Mouse (Mus musculus) neural tube, embryonic 12.5 days (tissue): ENCODE measurements around the gene Lrrc45. TPM values are rescaled to one million over a fixed set of nuclear protein-coding genes. Genes with fewer than 3 reads are reported as not detected.
"Not testable (repeated sequence)": the region's sequence is repeated elsewhere in the genome, so short reads cannot be mapped to it uniquely, and the experiment has no call there.

ENCODE experiments used
- ATAC-seq: fragments of 200-750 bp; cut with Nextera tagmentation; 2 replicates; pipeline ENCODE4 v1.8.0; 2017; ENCODE audit warnings: low read depth, mild to moderate bottlenecking, moderate TSS enrichment, moderate library complexity; ENCODE audit not compliant: low FRiP score
- H3K27ac ChIP-seq: fragments of 300-500 bp; sonication (generic); 2 replicates; pipeline ENCODE4 v1.5.1; 2016
- H3K27me3 ChIP-seq: fragments of 300-500 bp; sonication (generic); replicated peaks from 2 replicates; pipeline ENCODE4 v1.6.1; 2016; ENCODE audit warnings: mild to moderate bottlenecking
- H3K36me3 ChIP-seq: fragments of 300-500 bp; sonication (generic); 2 replicates; pipeline ENCODE4 v1.6.1; 2016; ENCODE audit warnings: mild to moderate bottlenecking
- H3K4me1 ChIP-seq: fragments of 300-500 bp; sonication (generic); 2 replicates; pipeline ENCODE4 v1.6.1; 2016
- H3K4me2 ChIP-seq: fragments of 300-500 bp; sonication (generic); replicated peaks from 2 replicates; pipeline ENCODE4 v1.6.1; 2016; ENCODE audit warnings: mild to moderate bottlenecking
- H3K4me3 ChIP-seq: fragments of 300-500 bp; sonication (generic); 2 replicates; pipeline ENCODE4 v1.5.1; 2016
- H3K9ac ChIP-seq: fragments of 300-500 bp; sonication (generic); 2 replicates; pipeline ENCODE4 v1.6.1; 2016; ENCODE audit warnings: mild to moderate bottlenecking
- H3K9me3 ChIP-seq: fragments of 300-500 bp; sonication (generic); 2 replicates; pipeline ENCODE4 v1.6.1; 2016; ENCODE audit warnings: mild to moderate bottlenecking
- WGBS: fragments of 180-500 bp; shearing (Covaris S2); methylation state at CpG from one replicate; pipeline ENCODE4 v1.1.7; 2016; 5-methylcytosine and 5-hydroxymethylcytosine counted together
- polyA plus RNA-seq: library from polyadenylated mRNA; unstranded; fragments of >200 nt; fragmentation: Nextera tagmentation; extraction: Ambion mirVana; gene quantifications from 2 replicates; pipeline ENCODE4 v1.2.1, GENCODE M21; 2016

Gene Lrrc45
- 70.9 and 72.6 TPM in 2 replicates for polyA plus RNA-seq

DNA sequence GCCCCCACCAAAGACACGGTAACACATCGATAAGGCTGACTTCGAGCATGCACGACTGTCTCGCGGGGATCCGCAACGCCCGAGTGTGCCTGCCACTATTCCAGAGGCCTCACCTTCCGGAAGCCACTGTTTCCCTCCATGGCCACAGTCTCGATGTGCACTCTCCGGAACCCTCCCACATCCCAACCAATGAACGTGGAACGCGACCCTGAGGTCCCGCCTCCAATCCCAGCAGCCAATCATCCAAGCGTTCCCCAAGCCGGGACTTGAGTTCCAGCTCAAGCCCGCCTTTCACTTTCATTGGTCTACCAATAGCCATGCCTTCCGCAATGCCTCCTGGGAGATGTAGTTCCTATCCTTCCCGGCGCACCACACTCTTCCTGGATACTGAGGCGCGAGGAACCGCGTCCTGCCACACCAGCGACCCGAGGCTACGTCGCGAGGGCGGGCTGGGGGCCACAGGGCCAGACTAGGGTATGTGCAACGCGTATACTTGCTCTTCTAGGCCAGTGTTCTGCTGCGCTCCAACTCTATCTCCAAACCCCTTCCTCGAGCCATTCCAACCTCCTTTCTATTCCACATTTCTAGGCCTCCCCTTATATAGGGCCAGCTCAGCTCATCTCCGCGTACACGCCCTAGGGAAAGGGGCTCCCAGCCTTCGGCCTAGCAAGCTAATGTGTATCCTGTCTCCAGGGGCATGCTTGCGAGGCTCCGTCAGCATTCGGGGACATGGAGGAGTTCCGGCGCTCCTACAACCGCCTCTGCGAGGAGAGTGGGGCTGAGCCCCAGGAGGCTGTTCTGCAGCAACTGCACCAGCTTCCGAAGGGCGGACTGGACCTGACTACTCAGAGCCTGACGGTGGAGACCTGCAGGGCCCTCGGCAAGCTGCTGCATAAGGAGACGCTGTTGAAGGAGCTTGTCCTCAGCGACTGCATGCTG is at the start of gene Lrrc45, which contains the start of gene Cenpx:
Gene Lrrc45, plus strand, starts transcription at position 346 of the 939 bp plus-strand sequence.
Gene Cenpx, minus strand, starts transcription at position 159 of the 939 bp plus-strand sequence.
- peak within 1 kb of the TSS; percentile 98 for H3K4me2 ChIP-seq
- no peaks in the 10 kb centered on the region for H3K9me3 ChIP-seq
- H3K4me3 ChIP-seq: peak within 1 kb of the TSS; percentile 60
- peak within 1 kb of the TSS; percentile 67 for H3K9ac ChIP-seq
- H3K36me3 ChIP-seq: peaks cover 38% of the 10 kb centered on the region
- peaks cover 38% of the 10 kb centered on the region for H3K4me1 ChIP-seq
- H3K27ac ChIP-seq: peak within 1 kb of the TSS; percentile 50
- ATAC-seq: peak; percentile 96
- 2% methylated on average over 53 of the region's 53 CpGs for WGBS
- no peaks in the 10 kb centered on the region for H3K27me3 ChIP-seq

- Histone ChIP-seq H3K27me3 (peaks cover 35% of the 10 kb centered on the region), H3K9ac (no peak overlapping the region), H3K27ac (no peak overlapping the region), H3K4me1 (peaks cover 13% of the 10 kb centered on the region), H3K9me3 (no peaks in the 10 kb centered on the region), H3K36me3 (no peaks in the 10 kb centered on the region), H3K4me2 (no peak overlapping the region), H3K4me3 (no peak overlapping the region)
- WGBS: 73% methylated on average over 3 of the region's 3 CpGs
- no peak for ATAC-seq
These were observed 48.3 kb upstream of the Lrrc45 start for GRCm38 (mm10) chr11:120665406-120665805.

DNA sequence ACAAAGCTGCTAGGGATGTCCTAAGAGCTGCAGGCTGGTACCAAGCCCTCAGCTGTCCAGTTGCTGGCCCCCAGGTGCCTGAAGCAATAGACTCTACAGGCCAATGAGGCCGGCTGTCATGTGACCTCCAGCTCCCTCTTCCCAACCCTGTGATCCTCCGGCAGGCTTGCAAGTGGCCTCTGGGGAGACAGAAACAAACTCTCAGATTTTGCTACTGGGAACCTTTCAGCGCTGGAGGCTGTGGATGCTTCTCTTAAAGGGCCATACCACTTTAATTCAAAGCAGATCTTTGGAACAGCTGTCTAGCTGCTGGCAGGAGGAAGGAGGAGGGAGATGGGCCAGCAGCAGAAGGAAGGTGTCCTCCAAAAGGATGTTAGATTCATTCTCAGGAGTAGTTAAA is 47.1 kb upstream of the Lrrc45 start:
- Histone ChIP-seq H3K4me3 (no peak overlapping the region), H3K9ac (no peak overlapping the region)

DNA sequence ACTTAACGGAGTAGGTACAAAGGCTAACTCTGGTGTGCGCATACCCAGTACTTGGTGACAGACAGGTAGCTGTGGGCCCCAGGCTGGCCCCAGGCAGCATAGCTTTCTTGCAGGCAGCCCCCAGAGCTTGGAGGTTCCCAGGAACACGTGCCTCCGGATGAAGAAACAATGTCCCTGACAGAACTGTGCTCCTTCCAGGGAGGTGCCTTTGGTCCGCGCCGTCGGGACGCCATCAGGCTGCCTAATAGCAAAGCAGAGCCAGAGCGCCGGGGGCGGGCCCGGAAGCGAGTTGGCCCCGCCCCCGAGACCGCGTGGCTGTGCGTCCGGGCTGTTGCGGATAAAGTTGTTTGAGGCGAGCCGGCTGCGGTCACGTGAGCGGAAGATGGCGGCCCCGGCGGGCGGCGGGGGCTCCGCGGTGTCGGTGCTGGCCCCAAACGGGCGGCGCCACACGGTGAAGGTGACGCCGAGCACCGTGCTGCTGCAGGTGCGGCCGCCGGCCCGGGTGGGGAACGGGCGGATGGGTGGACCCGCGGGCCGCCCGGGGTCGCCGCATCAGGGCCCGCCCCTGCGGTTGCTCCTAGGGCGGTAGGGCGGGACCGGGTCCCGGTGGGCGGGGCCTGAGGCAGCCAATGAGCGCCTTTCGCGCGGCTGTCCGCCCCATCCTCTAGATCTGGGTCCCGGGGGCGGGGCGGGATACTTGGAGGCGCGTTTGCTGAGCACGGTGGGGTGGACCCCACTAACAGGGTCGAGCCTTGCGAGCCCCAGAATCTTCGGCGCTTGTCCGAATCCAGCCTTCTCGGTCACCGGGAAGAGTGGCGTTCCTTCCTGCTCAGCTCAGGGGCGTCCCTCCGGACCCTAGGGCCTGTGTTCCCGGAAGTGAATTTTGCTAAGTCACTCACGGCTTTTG is 40.8 kb upstream of the Lrrc45 start, which contains the start of gene Aspscr1:
Gene Aspscr1, plus strand, starts transcription at position 287 of the 907 bp plus-strand sequence.
- Histone ChIP-seq H3K4me1 (peaks cover 7% of the 10 kb centered on the region), H3K9ac (peak within 1 kb of the TSS; percentile 84), H3K4me2 (peak within 1 kb of the TSS; percentile 87), H3K9me3 (no peaks in the 10 kb centered on the region), H3K27me3 (no peaks in the 10 kb centered on the region), H3K36me3 (peaks cover 20% of the 10 kb centered on the region), H3K4me3 (peak within 1 kb of the TSS; percentile 74), H3K27ac (peak within 1 kb of the TSS; percentile 83)
- ATAC-seq: peak; percentile 96
- 2% methylated on average over 83 of the region's 83 CpGs for WGBS

More for the DNA sequence above, 47.1 kb upstream of the Lrrc45 start:
- no peak for ATAC-seq
- Histone ChIP-seq H3K36me3 (no peaks in the 10 kb centered on the region), H3K9me3 (no peaks in the 10 kb centered on the region), H3K4me2 (no peak overlapping the region), H3K27me3 (peaks cover 23% of the 10 kb centered on the region), H3K27ac (no peak overlapping the region), H3K4me1 (0 out of 2 replicates have a peak, but pooled peaks cover 2% of the 10 kb centered on the region)
- WGBS: 4% methylated on average over 3 of the region's 3 CpGs

- no peaks in the 10 kb centered on the region for H3K27me3 ChIP-seq
- peak overlapping the region; percentile 84 for H3K9ac ChIP-seq
- H3K4me3 ChIP-seq: peak overlapping the region; percentile 74
- peak; percentile 29 for ATAC-seq
- peak overlapping the region; percentile 87 for H3K4me2 ChIP-seq
- 38% methylated on average over 12 of the region's 12 CpGs for WGBS
- no peaks in the 10 kb centered on the region for H3K9me3 ChIP-seq
- no peak overlapping the region for H3K27ac ChIP-seq
- peaks cover 28% of the 10 kb centered on the region for H3K36me3 ChIP-seq
- H3K4me1 ChIP-seq: peaks cover 7% of the 10 kb centered on the region
These were observed 40.1 kb upstream of the Lrrc45 start for GRCm38 (mm10) chr11:120673594-120674122.

GRCm38 (mm10) chr11:120675875-120676274 is 37.9 kb upstream of the Lrrc45 start:
- H3K9ac ChIP-seq, ATAC-seq, H3K9me3 ChIP-seq, H3K27ac ChIP-seq, H3K4me2 ChIP-seq, H3K27me3 ChIP-seq, H3K4me1 ChIP-seq, H3K4me3 ChIP-seq: not testable (repeated sequence)
- H3K36me3 ChIP-seq: peaks cover 44% of the 10 kb centered on the region
- 98% methylated on average over 4 of the region's 5 CpGs for WGBS

DNA sequence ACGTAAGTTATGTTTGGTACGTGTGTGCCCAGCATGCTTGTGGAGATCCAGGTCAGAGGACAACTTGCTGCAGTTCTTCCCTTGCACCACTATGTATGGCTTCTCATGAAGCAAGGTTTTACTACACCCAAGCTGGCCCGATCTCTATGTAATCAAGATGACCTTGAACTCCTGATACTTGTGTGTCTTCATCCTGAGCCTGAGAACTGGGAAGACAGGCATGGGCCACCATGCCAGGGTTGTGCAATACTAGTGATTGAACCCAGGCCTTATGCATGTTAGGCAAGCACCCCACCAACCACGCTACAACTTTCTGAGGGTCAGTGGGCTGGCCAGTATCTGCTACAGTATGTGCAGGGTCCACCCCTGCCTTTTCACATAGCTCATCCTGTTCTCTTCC is 36.8 kb upstream of the Lrrc45 start:
- WGBS: 97% methylated on average over 4 of the region's 4 CpGs
- Histone ChIP-seq H3K27me3 (no peaks in the 10 kb centered on the region), H3K27ac (no peak overlapping the region), H3K4me3 (no peak overlapping the region), H3K4me2 (no peak overlapping the region), H3K4me1 (peaks cover 7% of the 10 kb centered on the region), H3K9ac (no peak overlapping the region), H3K9me3 (no peaks in the 10 kb centered on the region), H3K36me3 (peaks cover 51% of the 10 kb centered on the region)
- ATAC-seq: no peak

GRCm38 (mm10) chr11:120679909-120680308 is 33.8 kb upstream of the Lrrc45 start:
- Histone ChIP-seq H3K36me3 (peaks cover 71% of the 10 kb centered on the region), H3K4me2 (no peak overlapping the region), H3K27me3 (no peaks in the 10 kb centered on the region), H3K9ac (no peak overlapping the region), H3K27ac (no peak overlapping the region), H3K4me3 (no peak overlapping the region), H3K9me3 (no peaks in the 10 kb centered on the region), H3K4me1 (no peaks in the 10 kb centered on the region; the same call in 1 of the 2 replicates)
- 90% methylated on average over 3 of the region's 3 CpGs for WGBS
- ATAC-seq: no peak

- 95% methylated on average over 5 of the region's 5 CpGs for WGBS
- H3K4me3 ChIP-seq: no peak overlapping the region
- no peak for ATAC-seq
- H3K9ac ChIP-seq: no peak overlapping the region
- peaks cover 75% of the 10 kb centered on the region for H3K36me3 ChIP-seq
- H3K27ac ChIP-seq: no peak overlapping the region
- H3K27me3 ChIP-seq: no peaks in the 10 kb centered on the region
- no peaks in the 10 kb centered on the region for H3K9me3 ChIP-seq
- H3K4me2 ChIP-seq: no peak overlapping the region
- no peaks in the 10 kb centered on the region; the same call in 1 of the 2 replicates for H3K4me1 ChIP-seq
These were observed 31.0 kb upstream of the Lrrc45 start for GRCm38 (mm10) chr11:120682683-120683082.

DNA sequence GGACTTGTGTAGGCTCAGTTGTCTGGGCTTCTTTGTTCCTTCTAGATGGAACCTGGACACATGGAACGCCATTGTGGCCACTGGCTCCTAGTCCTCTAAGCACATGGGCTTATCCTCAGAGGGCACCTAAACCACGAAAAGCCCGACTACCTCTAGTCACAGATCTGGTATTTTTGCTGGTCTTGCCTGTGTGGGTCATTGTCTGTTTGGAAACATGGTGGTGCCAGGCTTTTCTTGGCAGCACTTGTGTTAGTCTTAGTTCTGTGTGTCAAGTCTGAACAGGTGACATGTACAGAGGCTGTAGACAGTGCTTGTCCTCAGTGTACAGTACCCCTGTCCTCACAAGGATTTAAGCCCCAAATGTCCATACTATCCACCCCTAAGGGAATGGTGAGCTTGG is 30.2 kb upstream of the Lrrc45 start:
- ATAC-seq: no peak
- H3K4me3 ChIP-seq: no peak overlapping the region
- H3K9ac ChIP-seq: no peak overlapping the region
- peaks cover 74% of the 10 kb centered on the region for H3K36me3 ChIP-seq
- 89% methylated on average over 3 of the region's 3 CpGs for WGBS
- H3K4me2 ChIP-seq: no peak overlapping the region
- no peak overlapping the region for H3K27ac ChIP-seq
- no peaks in the 10 kb centered on the region for H3K27me3 ChIP-seq
- H3K4me1 ChIP-seq: no peaks in the 10 kb centered on the region; the same call in 1 of the 2 replicates
- H3K9me3 ChIP-seq: no peaks in the 10 kb centered on the region

- 84% methylated on average over 2 of the region's 2 CpGs for WGBS
- H3K36me3 ChIP-seq: peaks cover 77% of the 10 kb centered on the region
These were observed 29.6 kb upstream of the Lrrc45 start for GRCm38 (mm10) chr11:120684086-120684485.

More at GRCm38 (mm10) chr11:120684086-120684485, 29.6 kb upstream of the Lrrc45 start:
- no peaks in the 10 kb centered on the region for H3K27me3 ChIP-seq
- H3K9me3 ChIP-seq: no peaks in the 10 kb centered on the region
- H3K4me3 ChIP-seq: no peak overlapping the region
- no peak overlapping the region for H3K4me2 ChIP-seq
- H3K4me1 ChIP-seq: no peaks in the 10 kb centered on the region; the same call in 1 of the 2 replicates
- H3K9ac ChIP-seq: no peak overlapping the region
- no peak overlapping the region for H3K27ac ChIP-seq
- ATAC-seq: no peak
